Mouse (Mus musculus): ENCODE measurements around the gene Krtap3-2. TPM values are rescaled to one million over a fixed set of nuclear protein-coding genes. Genes with fewer than 3 reads are reported as not detected.
"Not testable (repeated sequence)": the region's sequence is repeated elsewhere in the genome, so short reads cannot be mapped to it uniquely, and the experiment has no call there.

The Krtap3-2 gene
- total RNA-seq (2021) = not detected
- long read RNA-seq, experiment 1 = 0 reads
- long read RNA-seq, experiment 2 = 0 reads

- DNase-seq (ENCODE audit: low spot score in 2 of 2) = no peak
These were observed at the start of gene Krtap3-2 for GRCm38 (mm10) chr11:99556753-99557152. Krtap3-2 (minus strand) TSS chr11:99556853.

GRCm38 (mm10) chr11:99603208-99603607 lies 46.6 kb upstream of the Krtap3-2 start, which contains the start of gene Gm11938:
Gm11938 (minus strand) TSS chr11:99603308.
- DNase-seq (ENCODE audit: low spot score in 2 of 2) = not testable (repeated sequence)

GRCm38 (mm10) chr11:99597742-99598141 lies 41.1 kb upstream of the Krtap3-2 start, which contains the start of gene Krtap9-3:
Krtap9-3 (minus strand) TSS chr11:99598105.
- not testable (repeated sequence) for DNase-seq (ENCODE audit: low spot score in 2 of 2)

- no peak for DNase-seq (ENCODE audit: low spot score in 2 of 2)
These were observed 34.3 kb upstream of the Krtap3-2 start, which contains the start of gene Krtap1-3 for GRCm38 (mm10) chr11:99590981-99591380. Krtap1-3 (minus strand) TSS chr11:99591339.

GRCm38 (mm10) chr11:99585096-99585495 lies 28.4 kb upstream of the Krtap3-2 start:
- no peak for DNase-seq (ENCODE audit: low spot score in 2 of 2)

GRCm38 (mm10) chr11:99583245-99583704 lies 26.6 kb upstream of the Krtap3-2 start, which contains the start of gene Krtap1-4:
Krtap1-4 (minus strand) TSS chr11:99583654.
- no peak for DNase-seq (ENCODE audit: low spot score in 2 of 2)

GRCm38 (mm10) chr11:99581564-99581963 lies 24.9 kb upstream of the Krtap3-2 start:
- no peak for DNase-seq (ENCODE audit: low spot score in 2 of 2)

- DNase-seq (ENCODE audit: low spot score in 2 of 2) = no peak
These were observed 24.4 kb upstream of the Krtap3-2 start for GRCm38 (mm10) chr11:99581051-99581450.

- DNase-seq (ENCODE audit: low spot score in 2 of 2) = no peak
These were observed 24.0 kb upstream of the Krtap3-2 start, which contains the start of gene Krtap1-5 for GRCm38 (mm10) chr11:99580636-99581035. Krtap1-5 (minus strand) TSS chr11:99581016.

GRCm38 (mm10) chr11:99574106-99574505 lies 17.5 kb upstream of the Krtap3-2 start:
- peak; percentile 32 to 35 for DNase-seq (ENCODE audit: low spot score in 2 of 2)

- no peak for DNase-seq (ENCODE audit: low spot score in 2 of 2)
These were observed 16.5 kb upstream of the Krtap3-2 start for GRCm38 (mm10) chr11:99573164-99573563.

- DNase-seq (ENCODE audit: low spot score in 2 of 2) = no peak
These were observed 9.9 kb upstream of the Krtap3-2 start, which contains the start of gene Krtap3-1 for GRCm38 (mm10) chr11:99566530-99566929. Krtap3-1 (minus strand) TSS chr11:99566630.

GRCm38 (mm10) chr11:99562580-99562979 lies 5.9 kb upstream of the Krtap3-2 start:
- no peak for DNase-seq (ENCODE audit: low spot score in 2 of 2)

GRCm38 (mm10) chr11:99559366-99559765 lies 2.7 kb upstream of the Krtap3-2 start, which contains the start of gene Gm11939:
Gm11939 (minus strand) TSS chr11:99559466.
- DNase-seq (ENCODE audit: low spot score in 2 of 2) = no peak

GRCm38 (mm10) chr11:99557976-99558745 lies 1.5 kb upstream of the Krtap3-2 start:
- DNase-seq (ENCODE audit: low spot score in 2 of 2) = no peak

- DNase-seq (ENCODE audit: low spot score in 2 of 2) = no peak
These were observed 458 bp downstream of the Krtap3-2 start for GRCm38 (mm10) chr11:99556195-99556594.

GRCm38 (mm10) chr11:99550765-99551164 lies 5.9 kb downstream of the Krtap3-2 start, which contains the start of gene Krtap3-3:
Krtap3-3 (minus strand) TSS chr11:99550865.
- no peak for DNase-seq (ENCODE audit: low spot score in 2 of 2)

- DNase-seq (ENCODE audit: low spot score in 2 of 2) = no peak
These were observed 8.8 kb downstream of the Krtap3-2 start for GRCm38 (mm10) chr11:99547892-99548291.

- peak in 1 of 2 experiments; percentile 11 for DNase-seq (ENCODE audit: low spot score in 2 of 2)
These were observed 16.9 kb downstream of the Krtap3-2 start for GRCm38 (mm10) chr11:99539721-99540120.

GRCm38 (mm10) chr11:99521288-99521860 lies 35.3 kb downstream of the Krtap3-2 start, which contains the start of gene Krt39:
Krt39 (minus strand) TSS chr11:99521338.
- no peak for DNase-seq (ENCODE audit: low spot score in 2 of 2)

GRCm38 (mm10) chr11:99514098-99514497 lies 42.6 kb downstream of the Krtap3-2 start:
- no peak for DNase-seq (ENCODE audit: low spot score in 2 of 2)
